ENCODE assay signal across 34 mouse cellular contexts in the genomic region with DNA sequence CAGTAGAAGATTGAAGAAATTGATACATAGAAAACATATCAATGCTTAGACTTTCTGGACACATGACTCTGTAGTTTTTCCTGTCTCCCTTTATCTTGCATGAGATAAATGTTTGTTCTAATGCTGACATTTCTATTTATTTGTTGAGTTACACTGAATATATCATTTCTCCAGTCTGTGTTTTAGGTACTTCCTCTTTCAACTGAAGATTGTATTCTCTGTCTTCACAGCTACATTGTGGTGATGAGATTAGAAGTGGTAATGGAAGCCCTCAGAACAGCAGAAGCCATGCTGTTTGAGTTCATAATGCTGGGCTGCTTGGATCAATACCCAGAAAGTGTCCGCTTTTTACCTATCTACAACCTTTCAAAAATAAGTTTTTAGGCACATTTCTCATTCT. TPM values are rescaled to one million over a fixed set of nuclear protein-coding genes. Genes with fewer than 3 reads are reported as not detected.
"Had no signal": no experiment of that assay in that cellular context is flagged by ENCODE, and none has a peak within 500 bp of the region (broad histone marks: within the 10 kb centered on the region; RNA-seq: fewer than 3 reads in every experiment).

No protein-coding gene starts in this region.

- H3K4me3 ChIP-seq: limb, embryonic 10.5 days; limb, embryonic 12.5 days; limb, embryonic 13.5 days; limb, embryonic 15.5 days; liver, embryonic 12.5 days; liver, embryonic 13.5 days; liver, embryonic 15.5 days; lung, embryonic 15.5 days; megakaryocyte, embryonic 14.5 days; midbrain, embryonic 10.5 days; midbrain, embryonic 12.5 days; midbrain, embryonic 13.5 days; midbrain, embryonic 15.5 days; myocyte; neural tube, embryonic 12.5 days had no signal

- H3K27me3 ChIP-seq: limb, embryonic 12.5 days; limb, embryonic 13.5 days; limb, embryonic 15.5 days; liver, embryonic 12.5 days; liver, embryonic 13.5 days; liver, embryonic 15.5 days; lung, embryonic 15.5 days; megakaryocyte, embryonic 14.5 days; midbrain, embryonic 12.5 days; midbrain, embryonic 13.5 days; midbrain, embryonic 15.5 days; neural tube, embryonic 12.5 days had no signal

- H3K9ac ChIP-seq: limb, embryonic 12.5 days; limb, embryonic 13.5 days; limb, embryonic 15.5 days; liver, embryonic 12.5 days; liver, embryonic 13.5 days; liver, embryonic 14.5 days; liver, embryonic 15.5 days; liver, postnatal 0 days; lung, embryonic 14.5 days; lung, embryonic 15.5 days; midbrain, embryonic 12.5 days; midbrain, embryonic 13.5 days; midbrain, embryonic 15.5 days; neural tube, embryonic 12.5 days had no signal

- H3K4me1 ChIP-seq: limb, embryonic 10.5 days; limb, embryonic 12.5 days; limb, embryonic 13.5 days; limb, embryonic 15.5 days; liver, embryonic 15.5 days; lung, embryonic 15.5 days; megakaryocyte, embryonic 14.5 days; midbrain, embryonic 10.5 days; midbrain, embryonic 12.5 days; midbrain, embryonic 13.5 days; midbrain, embryonic 15.5 days; neural tube, embryonic 12.5 days had no signal

- H3K36me3 ChIP-seq: lung, embryonic 15.5 days; midbrain, embryonic 10.5 days; neural tube, embryonic 12.5 days had no signal

- DNase-seq: left cerebral cortex, postnatal 4 days; liver; liver, embryonic 13.5 days; liver, postnatal 0 days; lung, adult 18-20 months; lung, adult 2 months; lung, embryonic 14.5 days; lung, postnatal 10 days; lung, postnatal 14 days; lung, postnatal 36 days; lung, postnatal 4 days; midbrain, embryonic 14.5 days had no signal

- H3K9me3 ChIP-seq: limb, embryonic 10.5 days; limb, embryonic 12.5 days; limb, embryonic 13.5 days; limb, embryonic 15.5 days; liver, embryonic 12.5 days; liver, embryonic 13.5 days; liver, embryonic 15.5 days; lung, embryonic 15.5 days; megakaryocyte, embryonic 14.5 days; midbrain, embryonic 10.5 days; midbrain, embryonic 12.5 days; midbrain, embryonic 13.5 days; midbrain, embryonic 15.5 days; neural tube, embryonic 12.5 days had no signal

- H3K27ac ChIP-seq: limb, embryonic 10.5 days; limb, embryonic 12.5 days; limb, embryonic 13.5 days; limb, embryonic 15.5 days; liver, embryonic 12.5 days; liver, embryonic 13.5 days; liver, embryonic 14.5 days; liver, embryonic 15.5 days; lung, embryonic 15.5 days; macrophage; midbrain, embryonic 10.5 days; midbrain, embryonic 12.5 days; midbrain, embryonic 13.5 days; midbrain, embryonic 15.5 days; neural tube, embryonic 12.5 days had no signal

RNA-seq across cellular contexts. Expression of a gene that starts 32.3 kb away (rescaled TPM):
- total RNA-seq: liver, adult 2 months; megakaryocyte progenitor cell, adult 5-6 weeks; megakaryocyte, adult 5-6 weeks; megakaryocyte-erythroid progenitor cell, adult 5-6 weeks; monocyte, adult 5-6 weeks had no signal
- polyA plus RNA-seq: liver, embryonic 13.5 days; liver, embryonic 15.5 days; liver, postnatal 0 days; lung, postnatal 0 days had no signal
